In genomic region chr9:46243122-46243521, GRCm38 (mm10) we compare ENCODE assay signal across 26 mouse cellular contexts. TPM values are rescaled to one million over a fixed set of nuclear protein-coding genes. Genes with fewer than 3 reads are reported as not detected.
A peak's percentile ranks its signal among the peaks of the same experiment; 100 is the strongest.
DNase-seq lines count a peak whose midpoint lies in the region; ATAC-seq and TF ChIP-seq lines count a peak whose summit lies in the region.
"Had no signal": no experiment of that assay in that cellular context is flagged by ENCODE, and none has a peak within 500 bp of the region (broad histone marks: within the 10 kb centered on the region; RNA-seq: fewer than 3 reads in every experiment).

No protein-coding gene starts in this region.

- no peak overlapping the region for H3K9ac ChIP-seq in heart, embryonic 12.5 days
- no peak overlapping the region for H3K9ac ChIP-seq in liver, postnatal 0 days (replicated peaks)
- no peak overlapping the region for H3K9ac ChIP-seq in liver, embryonic 11.5 days (ENCODE audit: low read depth, low read length)
- peak overlapping the region; percentile 62 for H3K9ac ChIP-seq in intestine, embryonic 16.5 days (ENCODE audit: low read depth, low read length)
- H3K9ac ChIP-seq: embryonic facial prominence, embryonic 13.5 days; hindbrain, embryonic 15.5 days had no signal

- no peak for DNase-seq in heart, adult 8-10 months (ENCODE audit: low spot score)
- peak; percentile 13 for DNase-seq in liver, postnatal 0 days
- DNase-seq in liver, embryonic 11.5 days (ENCODE audit: low spot score): no peak
- DNase-seq in left cerebral cortex, adult 2 months (ENCODE audit: extremely low spot score in 1 of 2, low spot score in 2 of 2): no peak
- no peak for DNase-seq in kidney, adult 18-20 months
- DNase-seq: adrenal gland, postnatal 14 days; cerebellum, adult 11-12 months; cerebellum, adult 9-10 months; cerebellum, postnatal 25 days; gastrocnemius, adult 2 months; gastrocnemius, postnatal 25 days; heart, adult 18-20 months had no signal

- no peak overlapping the region for H3K27ac ChIP-seq in heart, embryonic 12.5 days (ENCODE audit: poor library complexity, severe bottlenecking)
- no peak overlapping the region for H3K27ac ChIP-seq in liver, postnatal 0 days (ENCODE audit: low read depth)
- H3K27ac ChIP-seq in liver, embryonic 11.5 days (ENCODE audit: low read depth, low read length): no peak overlapping the region
- H3K27ac ChIP-seq in intestine, embryonic 16.5 days (ENCODE audit: low read length): peak overlapping the region; percentile 82
- H3K27ac ChIP-seq in left cerebral cortex, adult 2 months: no peak overlapping the region
- H3K27ac ChIP-seq: embryonic facial prominence, embryonic 13.5 days; forebrain, embryonic 10.5 days; gastrocnemius, adult 2 months; hindbrain, embryonic 15.5 days had no signal

- no peak for ATAC-seq in heart, embryonic 12.5 days (ENCODE audit: insufficient number of reproducible peaks, low FRiP score)
- ATAC-seq in liver, postnatal 0 days: no peak
- ATAC-seq in liver, embryonic 11.5 days (replicated peaks; ENCODE audit: low FRiP score): no peak
- ATAC-seq in intestine, embryonic 16.5 days: no peak
- ATAC-seq: activated CD4-positive, CD25-positive, alpha-beta regulatory T cell, adult 4 months; forebrain, embryonic 14.5 days; Patski had no signal

- H3K4me3 ChIP-seq in heart, embryonic 12.5 days: no peak overlapping the region
- H3K4me3 ChIP-seq in liver, postnatal 0 days (ENCODE audit: low read depth, low read length): no peak overlapping the region
- H3K4me3 ChIP-seq in liver, embryonic 11.5 days (ENCODE audit: low read depth, low read length): no peak overlapping the region
- H3K4me3 ChIP-seq in intestine, embryonic 16.5 days (ENCODE audit: low read length): peak overlapping the region; percentile 38
- H3K4me3 ChIP-seq in left cerebral cortex, adult 2 months: no peak overlapping the region
- H3K4me3 ChIP-seq: embryonic facial prominence, embryonic 13.5 days; erythroblast, embryonic 14.5 days; forebrain, embryonic 10.5 days; gastrocnemius, adult 2 months; hindbrain, embryonic 15.5 days had no signal

- H3K27me3 ChIP-seq in heart, embryonic 12.5 days (replicated peaks): no peaks in the 10 kb centered on the region; the same call in 1 of the 2 replicates
- H3K27me3 ChIP-seq in liver, postnatal 0 days (ENCODE audit: insufficient read depth, low read length): no peaks in the 10 kb centered on the region
- H3K27me3 ChIP-seq in liver, embryonic 11.5 days (replicated peaks; ENCODE audit: control insufficient read depth, insufficient read depth, low read length): no peaks in the 10 kb centered on the region
- no peaks in the 10 kb centered on the region for H3K27me3 ChIP-seq in intestine, embryonic 16.5 days (replicated peaks; ENCODE audit: control insufficient read depth, insufficient read depth, low read length)
- H3K27me3 ChIP-seq: embryonic facial prominence, embryonic 13.5 days had no signal

- WGBS in heart, embryonic 12.5 days: 56% methylated on average over 4 of the region's 4 CpGs
- 72% methylated on average over 4 of the region's 4 CpGs for WGBS in liver, postnatal 0 days (ENCODE audit: insufficient replicate concordance)
- WGBS in liver, embryonic 11.5 days: 80% methylated on average over 4 of the region's 4 CpGs
- 61% methylated on average over 4 of the region's 4 CpGs for WGBS in intestine, embryonic 16.5 days

- H3K36me3 ChIP-seq in heart, embryonic 12.5 days: no peaks in the 10 kb centered on the region
- no peaks in the 10 kb centered on the region for H3K36me3 ChIP-seq in liver, postnatal 0 days (replicated peaks; ENCODE audit: insufficient read depth, low read length)
- H3K36me3 ChIP-seq in liver, embryonic 11.5 days (ENCODE audit: control insufficient read depth, insufficient read depth, low read length): no peaks in the 10 kb centered on the region
- no peaks in the 10 kb centered on the region for H3K36me3 ChIP-seq in intestine, embryonic 16.5 days (ENCODE audit: control insufficient read depth, insufficient read depth, low read length)
- H3K36me3 ChIP-seq: embryonic facial prominence, embryonic 13.5 days; forebrain, embryonic 10.5 days; hindbrain, embryonic 15.5 days had no signal

- no peak for TF ChIP-seq EP300 in liver, postnatal 0 days (IDR thresholded peaks at IDR 0.05; ENCODE audit: low read depth)

- intact Hi-C loops in left cerebral cortex, adult 2 months (cut with DNase I): no loop called here

- H3K4me1 ChIP-seq in heart, embryonic 12.5 days (replicated peaks): peaks cover 17% of the 10 kb centered on the region
- H3K4me1 ChIP-seq in liver, postnatal 0 days (ENCODE audit: insufficient read depth): peaks cover 7% of the 10 kb centered on the region
- no peaks in the 10 kb centered on the region; the same call in 1 of the 2 replicates for H3K4me1 ChIP-seq in liver, embryonic 11.5 days (replicated peaks; ENCODE audit: control insufficient read depth, insufficient read depth, low read length)
- H3K4me1 ChIP-seq in intestine, embryonic 16.5 days (ENCODE audit: control insufficient read depth, insufficient read depth, low read length): peaks cover 25% of the 10 kb centered on the region
- H3K4me1 ChIP-seq: embryonic facial prominence, embryonic 13.5 days; hindbrain, embryonic 15.5 days had no signal

- peak overlapping the region; percentile 18; the same call in 1 of the 2 replicates for H3K4me2 ChIP-seq in heart, embryonic 12.5 days
- no peak overlapping the region for H3K4me2 ChIP-seq in liver, postnatal 0 days (ENCODE audit: low read depth, low read length)
- H3K4me2 ChIP-seq in liver, embryonic 11.5 days: no peak overlapping the region
- peak overlapping the region; percentile 37 for H3K4me2 ChIP-seq in intestine, embryonic 16.5 days (ENCODE audit: low read depth, low read length)
- H3K4me2 ChIP-seq: embryonic facial prominence, embryonic 13.5 days; hindbrain, embryonic 15.5 days had no signal

- H3K9me3 ChIP-seq in heart, embryonic 12.5 days (replicated peaks): no peaks in the 10 kb centered on the region
- no peaks in the 10 kb centered on the region for H3K9me3 ChIP-seq in liver, postnatal 0 days (ENCODE audit: low read length)
- no peaks in the 10 kb centered on the region for H3K9me3 ChIP-seq in liver, embryonic 11.5 days (ENCODE audit: control insufficient read depth, low read length)
- no peaks in the 10 kb centered on the region for H3K9me3 ChIP-seq in intestine, embryonic 16.5 days (ENCODE audit: control insufficient read depth, low read length)
- H3K9me3 ChIP-seq: embryonic facial prominence, embryonic 13.5 days; forebrain, embryonic 10.5 days; hindbrain, embryonic 15.5 days had no signal

- TF ChIP-seq CTCF in liver, postnatal 0 days (IDR thresholded peaks at IDR 0.05; ENCODE audit: low read depth): no peak
- no peak for TF ChIP-seq CTCF in left cerebral cortex, adult 2 months (IDR thresholded peaks at IDR 0.05)

RNA-seq across cellular contexts. Expression of gene Apoa4, which starts 2.6 kb away (rescaled TPM):
- polyA plus RNA-seq in heart, embryonic 12.5 days (2016; fragmentation: Nextera tagmentation; extraction: Ambion mirVana): 0.74 and 1.3 TPM in 2 replicates
- total RNA-seq in heart, adult 8-10 months (2022): not detected
- 256 and 423 TPM in 2 replicates for polyA plus RNA-seq in liver, postnatal 0 days (2015; fragmentation: Nextera tagmentation; extraction: Ambion mirVana)
- not detected in 2 replicates for polyA plus RNA-seq in liver, embryonic 11.5 days (2014; fragmentation: Nextera tagmentation; extraction: Ambion mirVana)
- 1,729 and 3,070 TPM in 2 replicates for polyA plus RNA-seq in intestine, embryonic 16.5 days (2015; fragmentation: Nextera tagmentation; extraction: Ambion mirVana)
- not detected for total RNA-seq in left cerebral cortex, adult 2 months (2021)
- total RNA-seq: CH12.LX; gastrocnemius, adult 2 months; gastrocnemius, postnatal 25 days; heart, adult 18-20 months; heart, postnatal 25 days had no signal
- polyA plus RNA-seq: activated CD4-positive, CD25-positive, alpha-beta regulatory T cell, adult 4 months; embryonic facial prominence, embryonic 13.5 days; erythroblast, embryonic 14.5 days; forebrain, embryonic 10.5 days; forebrain, embryonic 14.5 days; hindbrain, embryonic 11.5 days; hindbrain, embryonic 15.5 days; Patski had no signal

RNA-seq across cellular contexts. Expression of gene Apoc3, which starts 7.7 kb away (rescaled TPM):
- not detected in 2 replicates for polyA plus RNA-seq in heart, embryonic 12.5 days (2016; fragmentation: Nextera tagmentation; extraction: Ambion mirVana)
- not detected for total RNA-seq in heart, adult 8-10 months (2022)
- polyA plus RNA-seq in liver, postnatal 0 days (2015; fragmentation: Nextera tagmentation; extraction: Ambion mirVana): 453 and 541 TPM in 2 replicates
- 1.4 and 4.2 TPM in 2 replicates for polyA plus RNA-seq in liver, embryonic 11.5 days (2014; fragmentation: Nextera tagmentation; extraction: Ambion mirVana)
- 590 and 929 TPM in 2 replicates for polyA plus RNA-seq in intestine, embryonic 16.5 days (2015; fragmentation: Nextera tagmentation; extraction: Ambion mirVana)
- 1 to 10 TPM; 1.2 to 2.1 TPM for total RNA-seq in left cerebral cortex, adult 2 months (2021)
- total RNA-seq: CH12.LX; gastrocnemius, adult 2 months; heart, postnatal 25 days had no signal
- polyA plus RNA-seq: activated CD4-positive, CD25-positive, alpha-beta regulatory T cell, adult 4 months; embryonic facial prominence, embryonic 13.5 days; erythroblast, embryonic 14.5 days; forebrain, embryonic 10.5 days; forebrain, embryonic 14.5 days; hindbrain, embryonic 11.5 days; hindbrain, embryonic 15.5 days; Patski had no signal

RNA-seq across cellular contexts. Expression of gene Apoa1, which starts 14.7 kb away (rescaled TPM):
- 8.2 and 24.9 TPM in 2 replicates for polyA plus RNA-seq in heart, embryonic 12.5 days (2016; fragmentation: Nextera tagmentation; extraction: Ambion mirVana)
- not detected for total RNA-seq in heart, adult 8-10 months (2022)
- polyA plus RNA-seq in liver, postnatal 0 days (2015; fragmentation: Nextera tagmentation; extraction: Ambion mirVana): 27,203 and 27,647 TPM in 2 replicates
- 1,257 and 1,278 TPM in 2 replicates for polyA plus RNA-seq in liver, embryonic 11.5 days (2014; fragmentation: Nextera tagmentation; extraction: Ambion mirVana)
- polyA plus RNA-seq in intestine, embryonic 16.5 days (2015; fragmentation: Nextera tagmentation; extraction: Ambion mirVana): 3,214 and 4,275 TPM in 2 replicates
- not detected for total RNA-seq in left cerebral cortex, adult 2 months (2021)
- total RNA-seq: CH12.LX; gastrocnemius, adult 2 months; gastrocnemius, postnatal 25 days; heart, adult 18-20 months; heart, postnatal 25 days had no signal
- polyA plus RNA-seq: activated CD4-positive, CD25-positive, alpha-beta regulatory T cell, adult 4 months; Patski had no signal

RNA-seq across cellular contexts. Expression of gene Apoa5, which starts 25.3 kb away (rescaled TPM):
- not detected in 2 replicates for polyA plus RNA-seq in heart, embryonic 12.5 days (2016; fragmentation: Nextera tagmentation; extraction: Ambion mirVana)
- total RNA-seq in heart, adult 8-10 months (2022): not detected
- 771 and 869 TPM in 2 replicates for polyA plus RNA-seq in liver, postnatal 0 days (2015; fragmentation: Nextera tagmentation; extraction: Ambion mirVana)
- 0.21 and 0.38 TPM in 2 replicates for polyA plus RNA-seq in liver, embryonic 11.5 days (2014; fragmentation: Nextera tagmentation; extraction: Ambion mirVana)
- polyA plus RNA-seq in intestine, embryonic 16.5 days (2015; fragmentation: Nextera tagmentation; extraction: Ambion mirVana): 0.33 and 0.35 TPM in 2 replicates
- total RNA-seq in left cerebral cortex, adult 2 months (2021): not detected
- total RNA-seq: gastrocnemius, adult 2 months; gastrocnemius, postnatal 25 days; heart, adult 18-20 months; heart, postnatal 25 days had no signal
- polyA plus RNA-seq: activated CD4-positive, CD25-positive, alpha-beta regulatory T cell, adult 4 months; cortical plate, adult 2 months; embryonic facial prominence, embryonic 13.5 days; erythroblast, embryonic 14.5 days; forebrain, embryonic 10.5 days; forebrain, embryonic 14.5 days; heart, embryonic 16.5 days; hindbrain, embryonic 11.5 days; hindbrain, embryonic 15.5 days; Patski had no signal

RNA-seq across cellular contexts. Expression of gene Zpr1, which starts 29.7 kb away (rescaled TPM):
- 34.1 and 36.8 TPM in 2 replicates for polyA plus RNA-seq in heart, embryonic 12.5 days (2016; fragmentation: Nextera tagmentation; extraction: Ambion mirVana)
- total RNA-seq in heart, adult 8-10 months (2022): 10 to 100 TPM; 18.3 to 25.1 (median 20.9) TPM
- polyA plus RNA-seq in liver, postnatal 0 days (2015; fragmentation: Nextera tagmentation; extraction: Ambion mirVana): 20.6 and 21.8 TPM in 2 replicates
- polyA plus RNA-seq in liver, embryonic 11.5 days (2014; fragmentation: Nextera tagmentation; extraction: Ambion mirVana): 92.6 and 96.7 TPM in 2 replicates
- polyA plus RNA-seq in intestine, embryonic 16.5 days (2015; fragmentation: Nextera tagmentation; extraction: Ambion mirVana): 47.6 and 50.0 TPM in 2 replicates
- 10 to 100 TPM; 38.6 to 38.9 TPM for total RNA-seq in left cerebral cortex, adult 2 months (2021)

Comparison
In these comparisons a context has a peak if more than half of its experiments do, and no peak if none do; other contexts are left out.
1. RNA of gene Apoa4, which starts 2.6 kb away (polyA plus RNA-seq): 1,729 to 3,070 TPM in intestine, embryonic 16.5 days and 256 to 423 TPM in liver, postnatal 0 days; 0.74 to 1.3 TPM in heart, embryonic 12.5 days and not detected in liver, embryonic 11.5 days; every median in the first group is over 100 times any median in the second.
2. RNA of gene Apoc3, which starts 7.7 kb away (polyA plus RNA-seq): 590 to 929 TPM in intestine, embryonic 16.5 days and 453 to 541 TPM in liver, postnatal 0 days; 1.4 to 4.2 TPM in liver, embryonic 11.5 days and not detected in heart, embryonic 12.5 days; every median in the first group is over 10 times any median in the second.
3. H3K4me2 ChIP-seq: peak in heart, embryonic 12.5 days (single experiment) and intestine, embryonic 16.5 days (single experiment); none in liver, postnatal 0 days (single experiment) and liver, embryonic 11.5 days (single experiment).
4. RNA of gene Apoa1, which starts 14.7 kb away (polyA plus RNA-seq): 27,203 to 27,647 TPM in liver, postnatal 0 days, 3,214 to 4,275 TPM in intestine, embryonic 16.5 days and 1,257 to 1,278 TPM in liver, embryonic 11.5 days; 8.2 to 24.9 TPM in heart, embryonic 12.5 days; every median in the first group is over 10 times any median in the second.